ENCODE assay signal across 8 mouse cellular contexts in genomic region chr2:127789651-127790270, GRCm38 (mm10). TPM values are rescaled to one million over a fixed set of nuclear protein-coding genes. Genes with fewer than 3 reads are reported as not detected.
DNase-seq lines count a peak whose midpoint lies in the region; ATAC-seq and TF ChIP-seq lines count a peak whose summit lies in the region.

No protein-coding gene starts in this region.

- no peak for DNase-seq in gastrocnemius, adult 2 months
- DNase-seq in gastrocnemius, postnatal 36 days, result no peak
- no peak for DNase-seq in hindbrain, embryonic 10.5 days (ENCODE audit: low spot score)
- DNase-seq in layer of hippocampus, adult 18-20 months (ENCODE audit: low spot score in 2 of 2), result no peak

- H3K27me3 ChIP-seq in ES-Bruce4 (ENCODE audit: control insufficient read depth, insufficient read depth, low read length, poor library complexity, severe bottlenecking), result no peaks in the 10 kb centered on the region
- H3K27me3 ChIP-seq in hindbrain, embryonic 10.5 days (ENCODE audit: insufficient read depth, poor library complexity, severe bottlenecking), result no peaks in the 10 kb centered on the region
- no peaks in the 10 kb centered on the region for H3K27me3 ChIP-seq in liver, embryonic 16.5 days (ENCODE audit: control insufficient read depth, insufficient read depth, low read depth, low read length)

- no peak for TF ChIP-seq EP300 in ES-Bruce4 (IDR thresholded peaks at IDR 0.05; ENCODE audit: insufficient read depth, low read depth, low read length)

- TF ChIP-seq CTCF in gastrocnemius, adult 2 months (IDR thresholded peaks at IDR 0.05), result no peak
- no peak for TF ChIP-seq CTCF in ES-Bruce4 (IDR thresholded peaks at IDR 0.05; ENCODE audit: low read depth, low read length)

- no peak for ATAC-seq in liver, embryonic 16.5 days (ENCODE audit: low read depth)
- no peak for ATAC-seq in activated CD4-positive, CD25-positive, alpha-beta regulatory T cell, adult 4 months
- ATAC-seq in granulocyte monocyte progenitor cell, adult 5-6 weeks (replicated peaks; ENCODE audit: poor library complexity, severe bottlenecking), result no peak

- H3K4me3 ChIP-seq in gastrocnemius, adult 2 months, result peak overlapping the region; percentile 89
- H3K4me3 ChIP-seq in ES-Bruce4 (ENCODE audit: low read depth, low read length), result 0 out of 2 replicates have a peak overlapping the region, but pooled peaks have one; percentile 9
- H3K4me3 ChIP-seq in hindbrain, embryonic 10.5 days, result peak overlapping the region; percentile 77
- peak overlapping the region; percentile 81 for H3K4me3 ChIP-seq in liver, embryonic 16.5 days (ENCODE audit: low read depth, low read length)

- intact Hi-C loops in gastrocnemius, adult 2 months (cut with DNase I), result loop anchor here (5.0 kb wide), 1 partner anchor 338 kb away; the partner anchor contains the start of gene Bcl2l11
- intact Hi-C loops in gastrocnemius, postnatal 36 days (cut with DNase I), result no loop called here

- WGBS in hindbrain, embryonic 10.5 days, result 20% methylated on average over 9 of the region's 9 CpGs
- WGBS in liver, embryonic 16.5 days (ENCODE audit: insufficient replicate concordance), result 26% methylated on average over 9 of the region's 9 CpGs

- TF ChIP-seq POLR2A in ES-Bruce4 (IDR thresholded peaks at IDR 0.05; ENCODE audit: insufficient read depth, low read length), result no peak

- no peak overlapping the region; the same call in 1 of the 2 replicates for H3K27ac ChIP-seq in gastrocnemius, adult 2 months
- no peak overlapping the region for H3K27ac ChIP-seq in ES-Bruce4 (ENCODE audit: insufficient read depth, low read length)
- H3K27ac ChIP-seq in hindbrain, embryonic 10.5 days, result peak overlapping the region; percentile 94; the same call in 1 of the 2 replicates
- H3K27ac ChIP-seq in liver, embryonic 16.5 days (ENCODE audit: low read length), result no peak overlapping the region

- H3K9me3 ChIP-seq in ES-Bruce4 (replicated peaks; ENCODE audit: control insufficient read depth, insufficient read depth, low read length, poor library complexity, severe bottlenecking), result no peaks in the 10 kb centered on the region
- no peaks in the 10 kb centered on the region for H3K9me3 ChIP-seq in hindbrain, embryonic 10.5 days
- H3K9me3 ChIP-seq in liver, embryonic 16.5 days (replicated peaks; ENCODE audit: control insufficient read depth, low read length), result no peaks in the 10 kb centered on the region

- peak overlapping the region; percentile 84 for H3K4me2 ChIP-seq in liver, embryonic 16.5 days (ENCODE audit: low read depth, low read length)

- peaks cover 3% of the 10 kb centered on the region for H3K4me1 ChIP-seq in ES-Bruce4 (ENCODE audit: control insufficient read depth, insufficient read depth, low read length)
- peaks cover 36% of the 10 kb centered on the region for H3K4me1 ChIP-seq in hindbrain, embryonic 10.5 days (replicated peaks)
- peaks cover 17% of the 10 kb centered on the region for H3K4me1 ChIP-seq in liver, embryonic 16.5 days (ENCODE audit: control insufficient read depth, low read depth, low read length)

- no peaks in the 10 kb centered on the region for H3K36me3 ChIP-seq in ES-Bruce4 (ENCODE audit: control insufficient read depth, insufficient read depth, low read length, poor library complexity, severe bottlenecking)
- no peaks in the 10 kb centered on the region for H3K36me3 ChIP-seq in hindbrain, embryonic 10.5 days
- H3K36me3 ChIP-seq in liver, embryonic 16.5 days (ENCODE audit: control insufficient read depth, insufficient read depth), result no peaks in the 10 kb centered on the region

- H3K9ac ChIP-seq in ES-Bruce4 (ENCODE audit: low read depth, poor library complexity, severe bottlenecking), result peak overlapping the region; percentile 72
- peak overlapping the region; percentile 75; the same call in 1 of the 2 replicates for H3K9ac ChIP-seq in liver, embryonic 16.5 days (ENCODE audit: low read depth, low read length)

RNA-seq across cellular contexts. Expression of gene Nphp1, which starts 1.1 kb away (rescaled TPM):
- total RNA-seq in gastrocnemius, adult 2 months (2021), result 10 to 100 TPM; 21.5 to 23.2 TPM
- 10 to 100 TPM; 19.0 to 23.6 TPM for total RNA-seq in gastrocnemius, postnatal 36 days (2021)
- 9.7 and 11.5 TPM in 2 replicates for polyA plus RNA-seq in ES-Bruce4 (2011; ENCODE audit: insufficient read depth, insufficient read length, low read depth, missing spikeins)
- polyA plus RNA-seq in hindbrain, embryonic 10.5 days (2016; fragmentation: Nextera tagmentation; extraction: Ambion mirVana), result 34.4 and 39.3 TPM in 2 replicates
- polyA plus RNA-seq in liver, embryonic 16.5 days (2015; fragmentation: Nextera tagmentation; extraction: Ambion mirVana), result 3.0 and 3.4 TPM in 2 replicates
- under 1 TPM in 1 of 2 experiments, not detected in 1; 0.24 TPM for polyA plus RNA-seq in activated CD4-positive, CD25-positive, alpha-beta regulatory T cell, adult 4 months (2017; shearing (Covaris generic))
- 10 to 100 TPM; 18.7 to 21.6 TPM for total RNA-seq in layer of hippocampus, adult 18-20 months (2021)
- total RNA-seq in granulocyte monocyte progenitor cell, adult 5-6 weeks (2014; fragmentation: Nextera tagmentation), result 14.8 and 16.3 TPM in 2 replicates
- total RNA-seq in granulocyte monocyte progenitor cell, adult 5-6 weeks (2017), result 12.0 and 14.8 TPM in 2 replicates

RNA-seq across cellular contexts. Expression of gene Mtln, which starts 2.5 kb away (rescaled TPM):
- 100 to 1,000 TPM; 120 TPM for total RNA-seq in gastrocnemius, adult 2 months (2021)
- total RNA-seq in gastrocnemius, postnatal 36 days (2021), result 100 to 1,000 TPM; 105 to 118 TPM
- polyA plus RNA-seq in ES-Bruce4 (2011; ENCODE audit: insufficient read depth, insufficient read length, low read depth, missing spikeins), result 16.6 and 17.6 TPM in 2 replicates
- 23.3 and 26.8 TPM in 2 replicates for polyA plus RNA-seq in hindbrain, embryonic 10.5 days (2016; fragmentation: Nextera tagmentation; extraction: Ambion mirVana)
- 12.7 and 16.3 TPM in 2 replicates for polyA plus RNA-seq in liver, embryonic 16.5 days (2015; fragmentation: Nextera tagmentation; extraction: Ambion mirVana)
- polyA plus RNA-seq in activated CD4-positive, CD25-positive, alpha-beta regulatory T cell, adult 4 months (2017; shearing (Covaris generic)), result 10 to 100 TPM; 28.6 to 33.2 TPM
- total RNA-seq in layer of hippocampus, adult 18-20 months (2021), result 10 to 100 TPM; 53.9 to 58.1 TPM
- 27.5 and 38.7 TPM in 2 replicates for total RNA-seq in granulocyte monocyte progenitor cell, adult 5-6 weeks (2014; fragmentation: Nextera tagmentation)
- 38.6 and 44.3 TPM in 2 replicates for total RNA-seq in granulocyte monocyte progenitor cell, adult 5-6 weeks (2017)

RNA-seq across cellular contexts. Expression of gene Bub1, which starts 41.9 kb away (rescaled TPM):
- not detected for total RNA-seq in gastrocnemius, adult 2 months (2021)
- under 1 TPM; 0.17 to 0.26 TPM for total RNA-seq in gastrocnemius, postnatal 36 days (2021)
- polyA plus RNA-seq in ES-Bruce4 (2011; ENCODE audit: insufficient read depth, insufficient read length, low read depth, missing spikeins), result 191 and 198 TPM in 2 replicates
- 64.5 and 98.5 TPM in 2 replicates for polyA plus RNA-seq in hindbrain, embryonic 10.5 days (2016; fragmentation: Nextera tagmentation; extraction: Ambion mirVana)
- 28.9 and 29.7 TPM in 2 replicates for polyA plus RNA-seq in liver, embryonic 16.5 days (2015; fragmentation: Nextera tagmentation; extraction: Ambion mirVana)
- 1 to 10 TPM; 5.2 to 7.5 TPM for polyA plus RNA-seq in activated CD4-positive, CD25-positive, alpha-beta regulatory T cell, adult 4 months (2017; shearing (Covaris generic))
- total RNA-seq in layer of hippocampus, adult 18-20 months (2021), result under 1 TPM; 0.20 to 0.35 TPM
- 26.9 and 56.1 TPM in 2 replicates for total RNA-seq in granulocyte monocyte progenitor cell, adult 5-6 weeks (2014; fragmentation: Nextera tagmentation)
- total RNA-seq in granulocyte monocyte progenitor cell, adult 5-6 weeks (2017), result 61.3 and 66.2 TPM in 2 replicates

RNA-seq across cellular contexts. Expression of gene Acoxl, which starts 48.9 kb away (rescaled TPM):
- under 1 TPM in 1 of 2 experiments, not detected in 1; 0.20 TPM for total RNA-seq in gastrocnemius, adult 2 months (2021)
- total RNA-seq in gastrocnemius, postnatal 36 days (2021), result under 1 TPM; 0.07 to 0.23 TPM
- 0.29 TPM in 1 of 2 replicates, not detected in the other for polyA plus RNA-seq in ES-Bruce4 (2011; ENCODE audit: insufficient read depth, insufficient read length, low read depth, missing spikeins)
- polyA plus RNA-seq in hindbrain, embryonic 10.5 days (2016; fragmentation: Nextera tagmentation; extraction: Ambion mirVana), result 0.07 and 0.20 TPM in 2 replicates
- 0.04 and 0.05 TPM in 2 replicates for polyA plus RNA-seq in liver, embryonic 16.5 days (2015; fragmentation: Nextera tagmentation; extraction: Ambion mirVana)
- polyA plus RNA-seq in activated CD4-positive, CD25-positive, alpha-beta regulatory T cell, adult 4 months (2017; shearing (Covaris generic)), result under 1 TPM in 1 of 2 experiments, not detected in 1; 0.41 TPM
- total RNA-seq in layer of hippocampus, adult 18-20 months (2021), result not detected
- not detected in 2 replicates for total RNA-seq in granulocyte monocyte progenitor cell, adult 5-6 weeks (2014; fragmentation: Nextera tagmentation)
- 0.17 TPM in 1 of 2 replicates, not detected in the other for total RNA-seq in granulocyte monocyte progenitor cell, adult 5-6 weeks (2017)

Comparison
In these comparisons a context has a peak if more than half of its experiments do, and no peak if none do; other contexts are left out.
1. H3K4me3 ChIP-seq: peak in every context shown above with its lines; median percentile 89 in gastrocnemius, adult 2 months; 81 in liver, embryonic 16.5 days; 77 in hindbrain, embryonic 10.5 days; 9 in ES-Bruce4.
2. RNA of gene Bub1, which starts 41.9 kb away (total RNA-seq): 26.9 to 66.2 TPM in granulocyte monocyte progenitor cell, adult 5-6 weeks; 0.20 to 0.35 TPM in layer of hippocampus, adult 18-20 months, 0.17 to 0.26 TPM in gastrocnemius, postnatal 36 days and not detected in gastrocnemius, adult 2 months; every median in the first group is over 10 times any median in the second.